Mouse (Mus musculus) ovary, adult 18-20 months (tissue): ENCODE measurements around the gene Lypd5.
A peak's percentile ranks its signal among the peaks of the same experiment; 100 is the strongest.

Source experiments
- DNase-seq: peaks from one replicate; pipeline ENCODE4 v3.0.0; 2022; ENCODE audit warnings: low spot score, mixed read lengths

Gene Lypd5

GRCm38 (mm10) chr7:24348896-24349295 is at the start of gene Lypd5:
Gene Lypd5 (plus strand): TSS chr7:24349196.
- no peak for DNase-seq

DNA sequence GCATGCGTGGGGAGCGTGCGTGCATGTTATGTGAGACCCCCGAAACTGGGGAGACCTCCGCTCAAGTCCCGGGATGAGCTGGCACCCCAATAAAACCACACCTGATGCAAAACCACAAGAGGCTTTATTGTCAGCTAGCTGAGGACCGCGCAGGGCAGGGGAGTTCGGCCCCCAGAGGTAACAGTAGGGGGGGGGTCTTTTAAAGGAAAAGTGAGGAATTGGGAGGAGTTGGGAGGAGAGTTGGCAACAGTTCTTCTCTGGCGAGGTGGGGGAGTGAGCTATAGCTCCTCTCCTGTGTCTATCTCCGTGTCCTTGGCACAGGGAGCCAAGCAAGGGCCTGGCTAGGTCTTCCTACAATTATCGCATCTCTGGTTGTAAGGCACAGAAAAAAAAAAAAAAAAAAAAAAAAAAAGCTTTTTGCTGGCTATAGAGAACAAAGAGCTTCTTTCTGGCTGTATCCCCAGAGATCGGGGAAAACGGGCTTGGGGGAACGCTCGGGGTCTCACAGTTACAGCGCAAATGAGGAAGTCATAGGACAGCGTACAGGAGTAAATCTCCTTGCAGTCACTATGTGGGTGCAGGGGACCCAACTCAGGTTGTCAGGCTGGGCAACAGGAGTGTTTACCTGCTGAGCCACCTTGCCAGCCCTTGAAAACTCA is 49.0 kb upstream of the Lypd5 start:
- DNase-seq, result peak; percentile 24

GRCm38 (mm10) chr7:24300771-24301282 is 48.2 kb upstream of the Lypd5 start, which contains the start of gene Zfp61:
Gene Zfp61 (minus strand): TSS chr7:24301232.
- DNase-seq, result peak; percentile 15

- DNase-seq, result no peak
Observed at GRCm38 (mm10) chr7:24315726-24316566, 33.0 kb upstream of the Lypd5 start.

- peak; percentile 91 for DNase-seq
Observed at GRCm38 (mm10) chr7:24316567-24317092, 32.4 kb upstream of the Lypd5 start, which contains the start of gene Zfp94. Gene Zfp94 (minus strand): TSS chr7:24316666.

GRCm38 (mm10) chr7:24318942-24319341 is 30.1 kb upstream of the Lypd5 start:
- DNase-seq, result no peak

DNA sequence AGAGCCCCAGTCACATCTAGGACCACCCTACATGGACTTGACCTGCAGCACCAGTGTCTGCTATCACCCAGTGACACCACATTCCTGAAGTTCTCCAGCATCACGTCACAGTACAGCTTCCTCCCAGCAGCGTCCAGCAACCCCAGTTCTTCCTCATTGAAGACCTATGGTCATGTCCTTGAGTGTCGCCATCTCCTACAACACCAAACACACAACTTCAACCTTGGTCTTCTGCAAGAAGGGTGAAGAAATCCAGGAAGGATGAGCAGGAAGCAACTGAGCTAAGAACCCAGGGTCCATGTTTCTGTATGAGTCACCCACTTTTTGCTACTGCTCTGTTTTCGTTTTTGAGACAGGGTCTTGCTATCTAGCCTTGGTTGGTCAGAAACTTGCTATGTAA is 26.4 kb upstream of the Lypd5 start:
- no peak for DNase-seq

DNA sequence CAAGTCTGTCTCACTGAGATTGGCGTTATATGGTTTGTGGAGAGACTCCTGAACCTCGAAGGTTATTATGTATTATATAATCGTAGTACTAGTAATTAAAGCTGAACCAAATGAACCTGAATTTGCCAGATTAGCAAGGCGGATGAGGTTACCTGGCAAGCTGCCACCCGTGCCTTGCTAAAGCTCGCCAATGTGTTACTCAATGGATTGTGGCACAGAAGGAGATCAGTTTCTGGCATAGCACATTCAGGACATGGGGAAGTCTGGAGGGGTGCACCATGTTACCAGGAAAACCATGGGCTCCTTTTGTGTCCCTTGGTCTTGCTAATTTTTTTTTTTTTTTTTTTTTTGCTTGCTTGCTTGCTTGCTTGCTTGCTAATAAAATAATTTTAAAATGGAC is 23.8 kb upstream of the Lypd5 start:
- DNase-seq, result no peak

- no peak for DNase-seq
Observed at GRCm38 (mm10) chr7:24325675-24326128, 23.3 kb upstream of the Lypd5 start.

DNA sequence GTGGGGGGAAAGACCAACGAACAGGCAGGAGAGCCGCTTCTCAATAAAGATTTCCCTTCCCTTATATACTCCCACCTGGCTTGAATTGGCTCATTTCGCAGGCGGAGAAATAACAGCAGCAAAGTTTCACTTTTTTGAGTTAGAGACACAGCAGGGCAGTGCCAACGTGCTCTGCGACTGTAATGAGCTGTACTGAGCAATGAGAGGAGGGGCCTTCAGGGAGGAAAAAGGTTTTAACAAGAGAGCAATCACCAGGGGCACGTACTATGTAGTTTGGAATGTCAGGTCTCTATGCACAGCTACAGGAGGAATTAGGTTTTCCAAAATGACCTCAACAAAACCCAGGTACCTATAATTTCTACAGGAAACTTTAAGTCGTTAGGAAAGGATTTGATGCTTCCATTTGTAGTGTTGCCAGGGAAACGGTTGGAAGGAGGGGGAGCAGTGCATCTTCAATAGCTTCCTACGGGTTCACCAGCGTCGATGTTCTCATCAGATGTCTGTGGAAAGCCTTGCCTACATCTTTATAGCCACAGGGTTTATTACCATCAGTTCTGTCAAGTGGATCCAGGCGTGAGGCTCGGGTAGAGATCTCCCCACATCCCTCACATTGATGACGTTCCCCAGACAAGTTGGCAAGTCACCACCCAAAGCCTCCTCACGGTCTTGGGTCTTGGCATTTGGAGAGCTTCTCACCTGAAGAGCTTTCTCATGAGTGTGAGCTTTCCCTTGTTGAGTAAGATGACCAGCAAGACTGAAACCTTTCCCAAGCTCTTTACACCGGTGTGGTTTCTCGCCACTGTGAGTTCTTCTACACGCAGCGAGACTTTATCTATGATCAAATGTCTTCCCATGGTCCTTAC is 22.5 kb upstream of the Lypd5 start:
- no peak for DNase-seq

GRCm38 (mm10) chr7:24327281-24327975 is 21.6 kb upstream of the Lypd5 start:
- DNase-seq, result no peak

DNA sequence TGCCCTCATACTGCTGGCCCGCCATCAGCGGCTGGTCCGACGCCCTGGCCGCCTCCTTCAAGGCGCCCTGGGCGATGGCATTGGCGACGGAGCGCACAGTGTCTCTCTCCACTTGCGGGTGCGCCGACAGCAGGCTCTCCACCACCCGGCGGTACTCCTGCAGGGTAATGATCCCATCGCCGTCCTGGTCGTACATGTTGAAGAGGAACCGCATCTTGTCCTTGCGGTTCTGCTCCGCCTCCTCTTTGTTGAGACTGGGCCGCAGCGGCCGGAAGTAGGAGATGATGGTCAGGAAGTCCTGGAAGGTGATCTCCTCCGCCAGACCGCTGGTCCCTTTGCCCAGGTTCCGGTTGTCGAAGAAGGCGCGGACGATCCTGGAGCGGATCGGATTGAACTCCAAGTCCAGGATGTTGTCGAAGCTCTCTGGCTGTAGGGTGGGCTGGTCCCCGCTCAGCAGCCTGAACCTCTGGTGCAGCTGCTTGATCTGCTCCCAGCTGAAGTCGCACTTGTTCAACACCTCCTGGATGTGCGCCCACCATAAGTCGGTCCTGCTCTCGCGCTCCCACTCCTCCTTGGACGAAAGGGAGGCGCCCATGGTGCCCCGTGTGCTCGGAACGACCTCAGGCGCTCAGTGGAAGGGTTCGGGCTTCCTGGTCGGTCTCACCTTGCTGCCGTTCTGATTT is 15.6 kb upstream of the Lypd5 start, which contains the start of gene Tescl:
Gene Tescl (minus strand): TSS at position 633 of the 683 bp plus-strand sequence.
- DNase-seq, result no peak

DNA sequence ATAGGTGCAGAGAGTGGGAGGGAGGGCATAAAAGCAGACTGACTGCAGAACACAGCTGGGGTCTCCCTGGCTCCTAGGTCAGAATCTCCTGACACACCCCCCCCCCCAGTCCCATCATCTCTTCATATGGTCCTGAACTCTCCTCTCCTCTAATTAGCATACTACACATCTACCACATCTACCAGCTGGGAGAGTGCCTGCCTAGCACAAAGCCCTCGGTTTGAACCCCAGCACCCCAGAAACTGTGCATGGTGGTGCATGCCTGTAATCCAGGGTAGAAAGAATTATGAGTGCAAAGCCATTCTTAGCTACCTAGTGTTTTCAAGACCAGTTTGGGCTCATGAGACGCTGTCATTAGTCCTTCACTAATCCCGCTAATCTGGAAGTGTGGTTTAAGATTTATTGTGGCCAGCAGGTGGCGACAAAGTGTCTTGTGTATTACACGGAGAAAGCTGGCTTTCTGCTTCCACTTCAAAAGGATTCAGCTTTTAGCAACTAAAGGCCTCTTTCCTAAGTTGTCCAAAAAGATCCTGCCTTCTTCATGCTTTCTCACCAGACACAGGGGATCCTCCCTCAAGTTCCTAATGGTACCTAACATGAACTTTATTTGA is 13.2 kb upstream of the Lypd5 start:
- no peak for DNase-seq

DNA sequence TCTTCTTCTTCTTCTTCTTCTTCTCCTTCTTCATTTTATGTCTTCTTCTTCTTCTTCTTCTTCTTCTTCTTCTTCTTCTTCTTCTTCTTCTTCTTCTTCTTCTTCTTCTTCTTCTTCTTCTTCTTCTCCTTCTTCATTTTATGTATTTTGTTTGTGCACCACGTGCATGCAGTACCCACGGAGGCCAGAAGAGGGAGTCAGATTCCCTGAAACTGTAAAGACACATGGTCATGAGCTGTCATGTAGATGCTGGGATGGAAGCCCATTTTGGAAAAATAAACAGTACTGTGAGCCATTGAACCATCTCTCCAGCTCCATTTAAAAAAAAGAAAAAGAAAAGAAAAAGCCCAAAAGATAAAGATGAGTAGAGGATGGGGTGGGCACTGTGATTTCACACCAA is 10.8 kb upstream of the Lypd5 start:
- no peak for DNase-seq

DNA sequence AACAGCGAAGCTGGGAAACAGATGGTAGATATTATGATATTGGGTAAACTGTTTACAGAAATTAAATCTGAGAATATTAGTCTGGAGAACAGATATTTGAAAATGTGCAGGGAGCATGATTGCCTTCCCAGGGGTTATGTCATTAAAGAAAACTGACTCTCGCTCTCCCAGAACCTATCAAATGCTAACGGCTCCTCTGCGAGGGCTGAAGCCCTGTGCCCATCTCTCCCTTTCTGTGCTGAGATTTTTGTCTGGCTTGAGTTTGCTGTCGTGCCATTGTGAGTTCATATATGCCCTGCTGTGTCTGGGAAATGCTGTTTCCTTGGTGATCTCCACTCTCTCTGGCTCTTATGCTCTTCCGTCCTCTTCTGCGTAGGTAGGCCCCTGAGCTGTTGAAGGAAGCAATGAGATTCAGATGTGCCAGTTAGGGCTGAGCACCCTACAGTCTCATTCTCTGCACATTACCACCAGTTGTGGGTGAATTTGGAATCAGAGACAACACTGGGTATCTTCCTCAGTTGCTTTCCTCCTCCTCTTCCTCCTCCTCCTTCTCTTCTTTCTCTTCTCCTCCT is 5.2 kb upstream of the Lypd5 start:
- DNase-seq, result no peak

- DNase-seq, result no peak
Observed at GRCm38 (mm10) chr7:24346444-24346843, 2.6 kb upstream of the Lypd5 start.

GRCm38 (mm10) chr7:24355646-24356045 is 6.7 kb downstream of the Lypd5 start:
- no peak for DNase-seq

GRCm38 (mm10) chr7:24356081-24356480 is 7.1 kb downstream of the Lypd5 start:
- no peak for DNase-seq

- DNase-seq, result no peak
Observed at GRCm38 (mm10) chr7:24357899-24358298, 8.9 kb downstream of the Lypd5 start.

GRCm38 (mm10) chr7:24359269-24359668 is 10.3 kb downstream of the Lypd5 start:
- DNase-seq, result no peak
